In the genomic region with DNA sequence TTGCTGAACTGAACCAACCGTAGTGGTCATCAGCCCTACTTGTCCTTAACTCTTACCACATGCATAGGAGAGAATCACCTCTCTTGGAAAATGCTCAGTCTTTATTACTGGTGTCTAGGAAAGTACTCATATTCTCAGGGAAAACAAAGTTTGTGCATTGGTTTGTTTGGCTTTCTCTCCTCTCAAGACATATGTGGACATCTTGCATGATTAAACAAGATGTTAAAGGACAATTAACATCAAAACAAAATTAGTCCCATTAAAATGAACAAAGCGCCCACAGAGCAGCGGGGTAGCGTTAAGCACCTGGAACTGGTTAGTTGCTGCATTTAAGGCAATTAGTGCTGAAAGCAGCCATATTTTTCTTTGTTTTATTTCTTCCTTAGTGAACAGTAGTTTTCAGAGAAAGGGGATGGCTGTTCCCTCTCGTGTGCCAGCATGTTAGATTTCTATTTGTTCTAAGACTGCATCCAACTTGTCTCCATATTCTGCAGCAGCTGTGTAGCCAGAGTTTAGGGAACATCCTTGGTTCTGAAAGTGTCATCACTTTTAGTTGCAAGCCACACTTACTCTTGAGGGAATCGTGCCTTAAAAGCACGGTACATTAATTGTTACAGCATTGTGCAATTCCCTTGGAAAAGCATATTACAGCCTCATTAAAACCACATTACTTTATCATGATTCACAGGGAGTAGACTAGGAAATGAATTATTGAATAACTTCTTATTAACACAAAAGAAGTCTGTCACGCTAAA, we compare ENCODE assay signal across 17 mouse cellular contexts.
A peak's percentile ranks its signal among the peaks of the same experiment; 100 is the strongest.
DNase-seq lines count a peak whose midpoint lies in the region; ATAC-seq and TF ChIP-seq lines count a peak whose summit lies in the region.
"Had no signal": no experiment of that assay in that cellular context is flagged by ENCODE, and none has a peak within 500 bp of the region (broad histone marks: within the 10 kb centered on the region; RNA-seq: fewer than 3 reads in every experiment).

No protein-coding gene starts in this region.

- in situ Hi-C loops in Patski (cut with MboI; ENCODE audit: low pct_unique_long_range_greater_than_20kb): no loop called here

- no peak for TF ChIP-seq CTCF in Patski (IDR thresholded peaks at IDR 0.05)

- H3K9me3 ChIP-seq in forebrain, embryonic 15.5 days: no peaks in the 10 kb centered on the region
- no peaks in the 10 kb centered on the region for H3K9me3 ChIP-seq in forebrain, embryonic 11.5 days (ENCODE audit: control insufficient read depth, low read length)
- H3K9me3 ChIP-seq in embryonic facial prominence, embryonic 12.5 days: no peaks in the 10 kb centered on the region
- no peaks in the 10 kb centered on the region for H3K9me3 ChIP-seq in limb, embryonic 11.5 days (ENCODE audit: control insufficient read depth, low read length)
- H3K9me3 ChIP-seq: limb, embryonic 15.5 days; neural tube, embryonic 12.5 days had no signal

- 0 out of 2 replicates have a peak overlapping the region, but pooled peaks have one; percentile 17 for H3K27ac ChIP-seq in forebrain, embryonic 15.5 days (replicated peaks)
- no peak overlapping the region for H3K27ac ChIP-seq in forebrain, embryonic 11.5 days (ENCODE audit: low read depth, low read length)
- H3K27ac ChIP-seq in embryonic facial prominence, embryonic 12.5 days: peak overlapping the region; percentile 37; the same call in 1 of the 2 replicates
- 0 out of 2 replicates have a peak overlapping the region, but pooled peaks have one; percentile 21 for H3K27ac ChIP-seq in limb, embryonic 11.5 days (replicated peaks; ENCODE audit: low read depth, low read length)
- H3K27ac ChIP-seq: limb, embryonic 15.5 days; neural tube, embryonic 12.5 days had no signal

- CTCF ChIA-PET in Patski (lab: Charles Lee): no interaction called here

- peaks cover 12% of the 10 kb centered on the region for H3K4me1 ChIP-seq in forebrain, embryonic 15.5 days
- no peaks in the 10 kb centered on the region for H3K4me1 ChIP-seq in forebrain, embryonic 11.5 days (replicated peaks; ENCODE audit: control insufficient read depth, insufficient read depth, low read length)
- peaks cover 7% of the 10 kb centered on the region for H3K4me1 ChIP-seq in embryonic facial prominence, embryonic 12.5 days
- peaks cover 5% of the 10 kb centered on the region; the same call in 1 of the 2 replicates for H3K4me1 ChIP-seq in limb, embryonic 11.5 days (ENCODE audit: control insufficient read depth, insufficient read depth, low read length)

- no peak overlapping the region for H3K9ac ChIP-seq in forebrain, embryonic 15.5 days (replicated peaks)
- H3K9ac ChIP-seq in forebrain, embryonic 11.5 days (ENCODE audit: low read length): no peak overlapping the region
- H3K9ac ChIP-seq in embryonic facial prominence, embryonic 12.5 days: no peak overlapping the region
- peak overlapping the region; percentile 17; the same call in 1 of the 2 replicates for H3K9ac ChIP-seq in limb, embryonic 11.5 days (ENCODE audit: low read length)
- H3K9ac ChIP-seq: limb, embryonic 15.5 days; lung, embryonic 14.5 days; neural tube, embryonic 12.5 days had no signal

- peak; percentile 61 for ATAC-seq in forebrain, embryonic 15.5 days (replicated peaks)
- ATAC-seq in forebrain, embryonic 11.5 days (replicated peaks; ENCODE audit: low FRiP score): no peak
- ATAC-seq in Patski: peak; percentile 57
- ATAC-seq in embryonic facial prominence, embryonic 12.5 days (ENCODE audit: insufficient number of reproducible peaks, insufficient read depth, low FRiP score, low TSS enrichment): no peak
- no peak for ATAC-seq in limb, embryonic 11.5 days (ENCODE audit: insufficient number of reproducible peaks, low FRiP score, low TSS enrichment, low read depth)
- no peak for ATAC-seq in megakaryocyte-erythroid progenitor cell, adult 5-6 weeks (replicated peaks; ENCODE audit: low FRiP score, low TSS enrichment, poor library complexity, severe bottlenecking)

- H3K4me3 ChIP-seq in forebrain, embryonic 15.5 days: no peak overlapping the region
- H3K4me3 ChIP-seq in forebrain, embryonic 11.5 days (ENCODE audit: low read depth, low read length): no peak overlapping the region
- no peak overlapping the region for H3K4me3 ChIP-seq in embryonic facial prominence, embryonic 12.5 days
- no peak overlapping the region for H3K4me3 ChIP-seq in limb, embryonic 11.5 days (ENCODE audit: low read depth, low read length)
- H3K4me3 ChIP-seq: limb, embryonic 15.5 days; neural tube, embryonic 12.5 days had no signal

- POLR2A ChIA-PET in Patski (lab: Charles Lee): no interaction called here

- no peaks in the 10 kb centered on the region for H3K27me3 ChIP-seq in forebrain, embryonic 15.5 days
- no peaks in the 10 kb centered on the region for H3K27me3 ChIP-seq in forebrain, embryonic 11.5 days (ENCODE audit: control insufficient read depth, insufficient read depth, low read length)
- no peaks in the 10 kb centered on the region for H3K27me3 ChIP-seq in Patski
- no peaks in the 10 kb centered on the region for H3K27me3 ChIP-seq in embryonic facial prominence, embryonic 12.5 days
- peaks cover 6% of the 10 kb centered on the region; the same call in 1 of the 2 replicates for H3K27me3 ChIP-seq in limb, embryonic 11.5 days (ENCODE audit: control insufficient read depth, insufficient read depth, low read length)
- H3K27me3 ChIP-seq: limb, embryonic 15.5 days; neural tube, embryonic 12.5 days had no signal

- no peaks in the 10 kb centered on the region for H3K36me3 ChIP-seq in forebrain, embryonic 15.5 days
- no peaks in the 10 kb centered on the region for H3K36me3 ChIP-seq in forebrain, embryonic 11.5 days (ENCODE audit: control insufficient read depth, insufficient read depth, low read length)
- no peaks in the 10 kb centered on the region for H3K36me3 ChIP-seq in embryonic facial prominence, embryonic 12.5 days
- no peaks in the 10 kb centered on the region for H3K36me3 ChIP-seq in limb, embryonic 11.5 days (ENCODE audit: control insufficient read depth, insufficient read depth, low read length)
- H3K36me3 ChIP-seq: limb, embryonic 15.5 days; neural tube, embryonic 12.5 days had no signal

- no peak overlapping the region for H3K4me2 ChIP-seq in forebrain, embryonic 15.5 days (replicated peaks)
- H3K4me2 ChIP-seq in forebrain, embryonic 11.5 days (ENCODE audit: low read depth, low read length, severe bottlenecking): no peak overlapping the region
- H3K4me2 ChIP-seq in embryonic facial prominence, embryonic 12.5 days (replicated peaks): no peak overlapping the region
- peak overlapping the region; percentile 27; the same call in 1 of the 2 replicates for H3K4me2 ChIP-seq in limb, embryonic 11.5 days (ENCODE audit: low read depth, severe bottlenecking)
- H3K4me2 ChIP-seq: limb, embryonic 15.5 days; lung, embryonic 14.5 days; neural tube, embryonic 12.5 days had no signal

- DNase-seq in forebrain, embryonic 11.5 days (ENCODE audit: low spot score): no peak
- peak; percentile 48 for DNase-seq in Patski (ENCODE audit: low read depth, low spot score)
- peak; percentile 68 for DNase-seq in limb, embryonic 11.5 days (ENCODE audit: low spot score)
- DNase-seq in kidney, postnatal 4 days: no peak
- DNase-seq in cerebellum, postnatal 10 days: no peak
- DNase-seq: adrenal gland, postnatal 25 days; cerebellum, adult 11 months; heart, adult 18-20 months; heart, postnatal 14 days; kidney, adult 18-20 months; thymus, postnatal 14 days had no signal

- WGBS in forebrain, embryonic 15.5 days: 33% methylated on average over 8 of the region's 8 CpGs
- 69% methylated on average over 8 of the region's 8 CpGs for WGBS in forebrain, embryonic 11.5 days
- 33% methylated on average over 8 of the region's 8 CpGs for WGBS in embryonic facial prominence, embryonic 12.5 days
- WGBS in limb, embryonic 11.5 days: 16% methylated on average over 8 of the region's 8 CpGs

Comparison
In these comparisons a context has a peak if more than half of its experiments do, and no peak if none do; other contexts are left out.
1. ATAC-seq: peak in forebrain, embryonic 15.5 days (single experiment) and Patski (single experiment); none in forebrain, embryonic 11.5 days (single experiment), embryonic facial prominence, embryonic 12.5 days (single experiment), limb, embryonic 11.5 days (single experiment) and megakaryocyte-erythroid progenitor cell, adult 5-6 weeks (single experiment).
2. DNase-seq: peak in Patski (single experiment) and limb, embryonic 11.5 days (single experiment); none in forebrain, embryonic 11.5 days (single experiment), kidney, postnatal 4 days (0 of 2) and cerebellum, postnatal 10 days (0 of 2).